Mouse (Mus musculus) embryonic facial prominence, embryonic 10.5 days (tissue): ENCODE measurements around the gene Pomgnt2. TPM values are rescaled to one million over a fixed set of nuclear protein-coding genes. Genes with fewer than 3 reads are reported as not detected.

Experiments
- DNase-seq: peaks from one replicate; pipeline ENCODE4 v3.0.0-alpha.2; 2017; ENCODE audit warnings: low spot score
- H3K27ac ChIP-seq: fragments of 300-500 bp; sonication (generic); replicated peaks from 2 replicates; pipeline ENCODE4 v1.5.1; 2016; ENCODE audit warnings: mild to moderate bottlenecking
- H3K27me3 ChIP-seq: fragments of 300-500 bp; sonication (generic); replicated peaks from 2 replicates; pipeline ENCODE4 v1.6.1; 2016; ENCODE audit warnings: low read depth, mild to moderate bottlenecking; ENCODE audit not compliant: poor library complexity, severe bottlenecking
- H3K36me3 ChIP-seq: fragments of 300-500 bp; sonication (generic); replicated peaks from 2 replicates; pipeline ENCODE4 v1.6.1; 2016; ENCODE audit warnings: mild to moderate bottlenecking, moderate library complexity
- H3K4me1 ChIP-seq: fragments of 300-500 bp; sonication (generic); 2 replicates; pipeline ENCODE4 v1.6.1; 2016
- H3K4me3 ChIP-seq: fragments of 300-500 bp; sonication (generic); 2 replicates; pipeline ENCODE4 v1.5.1; 2016; ENCODE audit warnings: mild to moderate bottlenecking, moderate library complexity
- H3K9me3 ChIP-seq: fragments of 300-500 bp; sonication (generic); 2 replicates; pipeline ENCODE4 v1.6.1; 2016; ENCODE audit warnings: mild to moderate bottlenecking
- WGBS: fragments of 180-500 bp; shearing (Covaris S2); methylation state at CpG from one replicate; pipeline ENCODE4 v1.1.7; 2016; 5-methylcytosine and 5-hydroxymethylcytosine counted together
- polyA plus RNA-seq: library from polyadenylated mRNA; unstranded; fragments of >200 nt; fragmentation: Nextera tagmentation; extraction: Ambion mirVana; gene quantifications from 2 replicates; pipeline ENCODE4 v1.2.1, GENCODE M21; 2016

The Pomgnt2 gene
- polyA plus RNA-seq, 1 experiment from 2014 or later: 13.9 TPM

DNA sequence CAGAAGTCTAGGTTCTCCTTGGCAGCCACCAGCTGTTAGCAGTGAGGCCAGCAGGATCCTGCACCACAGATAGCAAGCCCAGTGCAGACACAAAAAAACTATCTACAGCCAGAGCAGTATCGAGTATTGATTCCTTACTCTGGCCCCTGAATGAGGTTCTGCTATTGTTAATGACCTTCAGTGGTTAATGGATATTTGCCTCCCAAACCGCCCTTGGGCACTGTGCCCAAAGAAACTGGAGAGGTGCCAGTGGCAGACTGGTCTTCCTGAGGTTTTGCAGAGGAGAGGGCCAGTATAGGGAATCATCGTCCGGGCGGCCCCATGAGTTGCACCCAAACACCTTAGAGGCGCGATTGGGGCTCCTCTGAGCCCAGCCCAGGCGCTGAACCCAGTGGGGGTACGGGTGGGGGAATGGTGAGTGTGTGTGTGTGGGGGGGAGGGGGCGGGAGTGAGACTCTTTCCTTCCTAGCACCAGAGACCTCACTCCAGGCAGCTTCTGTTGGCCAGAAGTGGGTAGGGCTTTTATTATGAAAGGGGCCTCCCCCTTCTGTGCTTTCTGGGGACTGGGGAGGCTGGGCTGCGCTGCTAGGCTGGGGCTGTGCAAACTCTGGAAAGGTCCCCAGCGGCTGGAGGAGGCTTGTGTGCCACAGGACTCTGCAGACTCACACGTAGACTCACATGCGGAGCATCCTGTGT, 46.3 kb downstream of the Pomgnt2 start, which contains the start of gene Fam198a:
Fam198a (plus strand) TSS at position 571 of the 696 bp plus-strand sequence.
- H3K27me3 ChIP-seq: no peaks in the 10 kb centered on the region
- no peaks in the 10 kb centered on the region for H3K9me3 ChIP-seq
- H3K27ac ChIP-seq: peak within 1 kb of the TSS; percentile 61
- 15% methylated on average over 14 of the region's 14 CpGs for WGBS
- DNase-seq: peak; percentile 46
- H3K4me1 ChIP-seq: peaks cover 14% of the 10 kb centered on the region
- no peaks in the 10 kb centered on the region for H3K36me3 ChIP-seq
- peak within 1 kb of the TSS; percentile 37; the same call in 1 of the 2 replicates for H3K4me3 ChIP-seq

DNA sequence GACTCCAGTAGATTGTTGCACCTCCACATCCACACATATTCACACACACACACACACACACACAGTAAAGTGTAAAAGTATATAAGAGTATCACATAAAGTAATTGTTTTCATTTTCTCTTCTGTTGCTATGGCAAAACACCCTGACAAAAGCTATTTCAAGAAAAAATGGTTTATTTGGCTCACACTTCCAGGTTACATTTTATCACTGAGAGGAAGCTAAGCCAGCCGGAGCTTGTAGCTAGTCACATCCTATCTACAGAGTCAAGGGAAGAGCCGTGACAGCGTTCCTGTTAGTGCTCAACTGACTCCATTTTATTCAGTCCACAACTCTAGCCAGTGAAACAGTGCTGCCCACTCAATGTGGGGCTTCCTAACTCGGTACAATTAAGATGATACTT, 48.5 kb downstream of the Pomgnt2 start:
- H3K27ac ChIP-seq: no peak overlapping the region
- no peak for DNase-seq
- peaks cover 9% of the 10 kb centered on the region for H3K4me1 ChIP-seq
- peaks cover 8% of the 10 kb centered on the region; the same call in 1 of the 2 replicates for H3K36me3 ChIP-seq
- 85% methylated on average over 4 of the region's 4 CpGs for WGBS
- no peaks in the 10 kb centered on the region for H3K27me3 ChIP-seq
- H3K9me3 ChIP-seq: no peaks in the 10 kb centered on the region
- no peak overlapping the region for H3K4me3 ChIP-seq

DNA sequence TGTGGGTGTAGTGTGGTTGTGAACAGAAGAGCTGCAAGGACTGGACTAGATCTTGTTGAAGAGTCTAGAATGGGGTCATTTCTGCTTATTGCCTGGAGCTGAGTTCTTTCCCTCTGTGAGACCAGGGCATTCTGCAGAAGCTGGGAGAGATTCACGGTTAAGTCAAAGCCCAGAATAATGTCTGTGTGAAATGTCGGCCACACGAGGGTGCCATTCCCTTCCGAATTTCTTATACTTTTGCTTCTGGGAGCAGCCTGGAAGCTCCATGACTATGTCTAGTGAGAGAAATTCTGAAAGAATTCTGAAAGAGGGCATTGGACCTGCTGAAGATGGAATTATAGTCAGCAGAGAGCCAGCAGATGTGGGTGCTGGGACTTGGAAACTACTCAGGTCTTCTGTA, 49.1 kb downstream of the Pomgnt2 start:
- H3K27me3 ChIP-seq: no peaks in the 10 kb centered on the region
- H3K36me3 ChIP-seq: peaks cover 11% of the 10 kb centered on the region; the same call in 1 of the 2 replicates
- DNase-seq: peak; percentile 49
- H3K4me1 ChIP-seq: peaks cover 9% of the 10 kb centered on the region
- no peak overlapping the region for H3K4me3 ChIP-seq
- H3K27ac ChIP-seq: no peak overlapping the region
- H3K9me3 ChIP-seq: no peaks in the 10 kb centered on the region
- WGBS: 8% methylated on average over 4 of the region's 4 CpGs

DNA sequence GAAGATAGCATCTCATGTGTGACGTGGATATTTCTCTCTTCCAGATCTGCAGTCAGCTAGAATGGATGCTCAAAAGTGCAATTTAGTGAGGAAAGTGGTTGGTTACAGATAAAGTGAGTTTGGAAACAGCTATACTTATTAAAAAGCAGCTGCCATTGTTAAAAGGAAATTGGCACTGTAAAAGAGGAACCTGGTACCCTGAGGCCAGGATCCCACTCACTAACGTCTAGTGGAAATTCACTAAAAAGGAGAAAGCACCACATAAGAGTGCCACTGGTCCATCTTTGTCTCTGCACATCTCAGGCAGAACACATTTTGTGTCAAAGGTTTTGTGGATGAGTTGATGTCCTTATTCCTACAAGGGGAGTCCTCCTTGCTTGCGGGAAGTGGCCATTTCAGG, 53.3 kb downstream of the Pomgnt2 start:
- Histone ChIP-seq H3K4me3 (no peak overlapping the region), H3K4me1 (no peaks in the 10 kb centered on the region), H3K27me3 (no peaks in the 10 kb centered on the region), H3K9me3 (no peaks in the 10 kb centered on the region), H3K27ac (no peak overlapping the region), H3K36me3 (peaks cover 21% of the 10 kb centered on the region)
- DNase-seq: no peak
- 87% methylated on average over 3 of the region's 3 CpGs for WGBS

DNA sequence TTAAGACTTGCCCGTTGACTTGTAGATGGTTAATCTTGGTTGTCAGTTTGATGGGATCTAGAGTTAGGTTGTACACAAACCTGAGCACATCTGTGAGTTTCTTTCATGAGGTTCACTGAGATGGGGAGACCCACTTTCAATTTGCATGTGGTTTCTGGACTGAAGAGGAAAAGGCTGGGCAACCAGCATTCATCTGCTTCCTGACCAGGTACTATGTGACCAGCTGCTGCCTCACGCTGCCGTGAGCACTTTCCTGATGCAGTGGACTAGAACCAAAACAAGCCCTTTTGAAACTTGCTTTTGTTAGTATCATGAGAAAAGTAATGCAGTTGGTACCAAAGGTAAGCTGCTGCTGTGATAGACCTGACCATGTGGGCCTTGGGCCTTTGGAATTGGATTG, 53.9 kb downstream of the Pomgnt2 start:
- DNase-seq: no peak
- H3K4me1 ChIP-seq: no peaks in the 10 kb centered on the region
- peaks cover 21% of the 10 kb centered on the region for H3K36me3 ChIP-seq
- WGBS: 90% methylated on average over 3 of the region's 3 CpGs
- no peak overlapping the region for H3K4me3 ChIP-seq
- H3K9me3 ChIP-seq: no peaks in the 10 kb centered on the region
- H3K27ac ChIP-seq: no peak overlapping the region
- no peaks in the 10 kb centered on the region for H3K27me3 ChIP-seq

DNA sequence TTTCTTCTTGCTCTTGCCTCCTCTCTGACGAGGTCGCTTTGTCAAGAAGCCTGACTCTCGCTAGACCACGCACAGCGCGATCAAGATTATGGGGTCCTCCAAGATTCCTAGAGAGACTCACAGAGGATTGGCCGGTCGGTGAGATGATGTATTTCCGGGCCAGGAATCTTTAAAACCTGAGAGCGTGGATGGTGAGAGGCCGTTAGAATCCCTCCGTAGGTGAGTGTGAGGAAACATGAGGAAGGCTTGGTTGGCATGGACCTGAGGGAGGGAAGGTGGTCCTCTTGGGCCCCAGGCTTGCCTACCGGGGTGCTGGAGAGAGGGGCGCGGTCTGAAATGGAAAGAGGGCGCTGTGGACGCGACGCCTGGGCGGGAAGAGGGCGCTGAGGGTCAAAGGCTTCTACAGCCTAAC, 59.0 kb downstream of the Pomgnt2 start:
- Histone ChIP-seq H3K36me3 (peaks cover 10% of the 10 kb centered on the region), H3K27ac (peak overlapping the region; percentile 84), H3K27me3 (no peaks in the 10 kb centered on the region), H3K4me1 (0 out of 2 replicates have a peak, but pooled peaks cover 3% of the 10 kb centered on the region), H3K9me3 (no peaks in the 10 kb centered on the region), H3K4me3 (peak overlapping the region; percentile 55)
- DNase-seq: peak; percentile 56
- 56% methylated on average over 21 of the region's 21 CpGs for WGBS

DNA sequence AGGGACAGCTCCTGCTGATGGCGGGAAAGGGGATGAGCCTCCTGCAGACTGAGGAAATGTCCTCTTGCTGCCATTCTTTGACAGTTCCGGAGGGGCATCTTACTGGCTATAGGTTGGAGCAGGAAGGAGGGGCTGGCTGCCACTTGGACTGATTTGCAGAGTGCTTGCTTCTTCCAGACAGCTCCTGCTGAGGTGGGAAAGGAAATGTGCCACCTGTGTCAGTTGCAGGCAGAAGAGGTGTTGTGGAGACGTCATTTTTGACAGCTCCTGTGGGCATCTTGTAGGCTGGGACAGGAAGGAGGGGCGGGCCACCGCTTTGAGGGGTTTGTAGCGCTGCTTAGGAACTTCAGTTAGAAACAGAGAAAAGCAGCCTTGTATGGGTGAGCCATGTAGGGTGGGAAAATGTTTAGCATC, 59.5 kb downstream of the Pomgnt2 start:
- Histone ChIP-seq H3K27ac (peak overlapping the region; percentile 84), H3K9me3 (no peaks in the 10 kb centered on the region), H3K27me3 (no peaks in the 10 kb centered on the region), H3K4me3 (peak overlapping the region; percentile 55), H3K4me1 (0 out of 2 replicates have a peak, but pooled peaks cover 3% of the 10 kb centered on the region), H3K36me3 (peaks cover 10% of the 10 kb centered on the region)
- 64% methylated on average over 6 of the region's 6 CpGs for WGBS
- DNase-seq: peak; percentile 17

DNA sequence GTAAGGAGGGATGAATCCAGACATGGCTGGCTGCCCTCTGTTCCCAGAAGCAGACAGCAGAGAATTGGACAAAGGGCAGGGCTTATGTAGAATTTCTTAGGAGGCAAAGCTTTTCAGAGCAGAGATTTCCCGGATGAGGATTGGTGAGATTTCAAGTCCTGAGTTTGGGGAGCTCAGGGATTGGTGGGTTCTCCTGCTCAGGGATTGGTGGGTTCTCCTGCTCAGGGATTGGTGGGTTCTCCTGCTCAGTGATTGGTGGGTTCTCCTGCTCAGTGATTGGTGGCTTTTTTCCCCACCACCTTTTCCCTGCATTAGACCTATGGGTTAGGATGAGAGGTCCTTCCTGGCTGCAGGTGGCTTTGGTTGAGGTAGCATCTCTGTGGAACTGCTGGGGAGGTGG, 60.0 kb downstream of the Pomgnt2 start:
- H3K27ac ChIP-seq: no peak overlapping the region
- H3K36me3 ChIP-seq: peaks cover 10% of the 10 kb centered on the region
- no peaks in the 10 kb centered on the region for H3K27me3 ChIP-seq
- no peaks in the 10 kb centered on the region for H3K9me3 ChIP-seq
- DNase-seq: no peak
- 0 out of 2 replicates have a peak, but pooled peaks cover 3% of the 10 kb centered on the region for H3K4me1 ChIP-seq
- 79% methylated on average over 1 of the region's 1 CpGs for WGBS
- H3K4me3 ChIP-seq: no peak overlapping the region

DNA sequence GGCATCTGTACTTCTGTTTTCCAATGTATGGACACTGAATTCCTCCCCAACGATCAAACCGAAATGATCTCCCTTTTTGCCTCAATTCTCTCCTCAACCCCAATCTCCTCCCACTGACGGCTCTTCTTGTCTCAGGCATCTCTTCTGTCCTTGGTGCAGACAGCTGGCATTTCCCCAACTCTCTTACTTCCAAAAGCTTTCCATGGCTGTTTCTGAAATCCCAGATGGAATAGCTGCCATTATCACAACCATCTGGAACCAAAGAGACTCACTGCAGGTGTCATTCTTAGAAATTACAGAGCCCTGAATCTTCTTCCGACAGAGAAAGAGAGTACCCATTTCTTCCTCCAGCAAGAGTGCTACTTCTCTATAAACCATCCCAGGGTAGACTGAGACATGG, 62.1 kb downstream of the Pomgnt2 start:
- Histone ChIP-seq H3K36me3 (peaks cover under 1% of the 10 kb centered on the region; the same call in 1 of the 2 replicates), H3K27ac (no peak overlapping the region), H3K9me3 (no peaks in the 10 kb centered on the region), H3K4me1 (0 out of 2 replicates have a peak, but pooled peaks cover 3% of the 10 kb centered on the region), H3K27me3 (no peaks in the 10 kb centered on the region), H3K4me3 (no peak overlapping the region)
- 85% methylated on average over 4 of the region's 4 CpGs for WGBS
- DNase-seq: no peak

Other genes with a start within 250 kb of the Pomgnt2 start
- 5.3 and 6.4 TPM in 2 replicates for gene Zfp651, start 237.8 kb downstream of the Pomgnt2 start, polyA plus RNA-seq
- 0.17 and 0.26 TPM in 2 replicates for gene Klhl40, start 219.5 kb downstream of the Pomgnt2 start, polyA plus RNA-seq
- not detected in 2 replicates for gene Hhatl, start 204.6 kb downstream of the Pomgnt2 start, polyA plus RNA-seq
- 0.83 and 1.2 TPM in 2 replicates for gene Ccdc13, start 157.6 kb downstream of the Pomgnt2 start, polyA plus RNA-seq
- gene Higd1a, start 138.7 kb downstream of the Pomgnt2 start, polyA plus RNA-seq: 195 and 201 TPM in 2 replicates
- gene Ackr2, start 98.8 kb downstream of the Pomgnt2 start, polyA plus RNA-seq: 0.18 and 0.52 TPM in 2 replicates
- gene Cyp8b1, start 80.8 kb downstream of the Pomgnt2 start, polyA plus RNA-seq: not detected in 2 replicates
- gene Fam198a, start 46.1 kb downstream of the Pomgnt2 start, polyA plus RNA-seq: 0.37 and 0.53 TPM in 2 replicates
- 33.2 and 34.8 TPM in 2 replicates for gene Snrk, start 120.2 kb upstream of the Pomgnt2 start, polyA plus RNA-seq